ENCODE assay signal across 23 mouse cellular contexts in the genomic region with DNA sequence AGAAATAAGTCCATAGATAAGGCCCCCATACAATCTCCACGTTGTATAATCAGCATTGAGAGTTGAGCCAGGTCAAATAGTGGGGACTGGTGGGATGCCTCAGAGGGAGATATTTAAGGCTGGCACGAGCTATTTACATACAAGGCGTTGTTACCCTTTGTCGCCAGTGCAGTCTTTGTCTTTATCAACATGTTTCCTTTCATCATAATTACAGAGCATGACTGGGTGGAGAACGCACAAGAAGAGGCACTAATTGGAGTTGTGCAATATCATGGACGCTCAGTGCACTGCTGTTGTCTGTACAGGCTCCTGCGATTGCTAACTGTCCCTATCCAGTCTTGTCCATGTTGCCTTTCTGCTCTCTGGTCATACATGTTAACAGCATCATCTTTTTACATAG.
"Had no signal": no experiment of that assay in that cellular context is flagged by ENCODE, and none has a peak within 500 bp of the region (broad histone marks: within the 10 kb centered on the region; RNA-seq: fewer than 3 reads in every experiment).

No protein-coding gene starts in this region.

- H3K4me1 ChIP-seq: liver, embryonic 13.5 days; midbrain, embryonic 12.5 days; neural tube, embryonic 13.5 days had no signal

- H3K4me2 ChIP-seq: kidney, embryonic 15.5 days; limb, embryonic 13.5 days; liver, embryonic 13.5 days; midbrain, embryonic 12.5 days; neural tube, embryonic 13.5 days had no signal

- H3K4me3 ChIP-seq: kidney, embryonic 15.5 days; limb, embryonic 10.5 days; limb, embryonic 13.5 days; liver, embryonic 13.5 days; midbrain, embryonic 12.5 days; myocyte; neural tube, embryonic 13.5 days had no signal

- H3K9me3 ChIP-seq: kidney, embryonic 15.5 days; limb, embryonic 10.5 days; limb, embryonic 13.5 days; liver, embryonic 13.5 days; midbrain, embryonic 12.5 days; neural tube, embryonic 13.5 days had no signal

- H3K9ac ChIP-seq: kidney, embryonic 15.5 days; limb, embryonic 13.5 days; liver, embryonic 13.5 days; midbrain, embryonic 12.5 days; neural tube, embryonic 13.5 days had no signal

- H3K27me3 ChIP-seq: kidney, embryonic 15.5 days; limb, embryonic 13.5 days; liver, embryonic 13.5 days; midbrain, embryonic 12.5 days; neural tube, embryonic 13.5 days had no signal

- DNase-seq: kidney, adult 2 months; kidney, postnatal 10 days; kidney, postnatal 36 days; liver; liver, embryonic 13.5 days; lung, adult 2 months; lung, postnatal 14 days; lung, postnatal 4 days; right cerebral cortex, adult 18-20 months; right cerebral cortex, postnatal 14 days; right cerebral cortex, postnatal 4 days; thymus, adult 2 months; thymus, postnatal 14 days; thymus, postnatal 4 days had no signal

- H3K36me3 ChIP-seq: kidney, embryonic 15.5 days; limb, embryonic 10.5 days; limb, embryonic 13.5 days; liver, embryonic 13.5 days; midbrain, embryonic 12.5 days; neural tube, embryonic 13.5 days had no signal

- ATAC-seq: intestine, postnatal 0 days; midbrain, embryonic 16.5 days had no signal

- H3K27ac ChIP-seq: liver, embryonic 13.5 days; midbrain, embryonic 12.5 days; neural tube, embryonic 13.5 days; stomach, postnatal 0 days had no signal
